Mouse (Mus musculus) gonadal fat pad, adult 2 months (tissue): ENCODE results near the gene Grifin. TPM values are rescaled to one million over a fixed set of nuclear protein-coding genes. Genes with fewer than 3 reads are reported as not detected.

Source experiments
- DNase-seq: peaks from one replicate; pipeline ENCODE4 v3.0.0-alpha.2; 2012; ENCODE audit warnings: low read depth
- polyA plus RNA-seq: library from polyadenylated mRNA; depleted of rRNA; stranded (reverse); fragments of >200 nt; gene quantifications from 2 replicates; pipeline ENCODE4 v1.2.3, GENCODE M21; 2012; rRNA removed

The Grifin gene
- not detected in 2 replicates for polyA plus RNA-seq

DNA sequence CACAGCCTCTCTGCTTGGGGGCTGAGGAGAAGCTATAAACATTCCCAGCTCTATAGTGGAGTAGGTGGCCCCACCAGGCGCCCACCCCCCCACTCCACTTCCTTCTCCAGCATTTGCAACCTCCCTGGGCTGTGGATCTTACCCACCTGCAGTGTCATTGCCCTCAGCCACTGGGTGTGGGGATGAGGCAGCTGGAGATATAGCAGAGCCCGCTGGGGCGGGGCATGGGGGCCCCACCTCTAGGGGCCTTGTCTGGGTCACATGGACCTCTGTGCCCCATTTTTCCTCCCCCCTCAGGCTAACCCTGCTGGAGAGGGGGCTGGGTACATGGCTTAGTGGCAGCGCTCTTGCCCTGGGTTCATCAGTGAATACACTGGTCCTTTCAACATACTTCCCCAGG, at the start of gene Grifin:
Gene Grifin (minus strand): TSS at position 176 of the 400 bp plus-strand sequence.
- no peak for DNase-seq

- no peak for DNase-seq
Measured at GRCm38 (mm10) chr5:140614141-140614540, 49.3 kb upstream of the Grifin start.

- no peak for DNase-seq
Measured at GRCm38 (mm10) chr5:140612191-140612590, 47.3 kb upstream of the Grifin start.

DNA sequence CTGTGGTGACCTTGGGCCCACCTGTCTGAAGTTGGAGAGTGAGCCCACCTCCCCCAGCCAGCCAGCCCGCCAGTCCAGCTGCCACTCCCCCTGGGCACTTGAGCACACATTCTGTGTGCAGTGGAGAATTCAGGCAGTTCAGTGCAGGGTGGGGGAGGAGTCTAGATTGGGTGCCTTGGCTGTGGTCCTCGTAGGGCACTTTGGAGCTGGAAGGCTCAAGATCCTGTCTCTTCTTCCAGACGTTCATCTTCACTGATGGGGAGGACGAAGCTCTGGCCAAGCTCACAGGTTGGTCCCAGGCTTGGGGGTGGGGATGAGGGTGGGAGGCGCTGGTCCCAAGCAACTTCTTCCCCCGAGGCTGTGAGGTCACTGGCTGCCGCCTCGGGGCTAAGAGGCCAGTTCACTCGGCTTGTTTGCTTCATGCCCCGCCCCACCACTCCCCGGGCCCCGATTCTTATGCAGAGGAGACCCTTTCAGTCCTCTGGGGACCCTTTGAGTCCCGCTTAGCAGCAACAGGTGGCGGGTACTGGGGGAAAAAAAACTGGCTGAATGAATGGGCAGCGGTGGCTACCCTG, 46.8 kb upstream of the Grifin start:
- DNase-seq = no peak

GRCm38 (mm10) chr5:140611021-140611583, 46.2 kb upstream of the Grifin start:
- no peak for DNase-seq

DNA sequence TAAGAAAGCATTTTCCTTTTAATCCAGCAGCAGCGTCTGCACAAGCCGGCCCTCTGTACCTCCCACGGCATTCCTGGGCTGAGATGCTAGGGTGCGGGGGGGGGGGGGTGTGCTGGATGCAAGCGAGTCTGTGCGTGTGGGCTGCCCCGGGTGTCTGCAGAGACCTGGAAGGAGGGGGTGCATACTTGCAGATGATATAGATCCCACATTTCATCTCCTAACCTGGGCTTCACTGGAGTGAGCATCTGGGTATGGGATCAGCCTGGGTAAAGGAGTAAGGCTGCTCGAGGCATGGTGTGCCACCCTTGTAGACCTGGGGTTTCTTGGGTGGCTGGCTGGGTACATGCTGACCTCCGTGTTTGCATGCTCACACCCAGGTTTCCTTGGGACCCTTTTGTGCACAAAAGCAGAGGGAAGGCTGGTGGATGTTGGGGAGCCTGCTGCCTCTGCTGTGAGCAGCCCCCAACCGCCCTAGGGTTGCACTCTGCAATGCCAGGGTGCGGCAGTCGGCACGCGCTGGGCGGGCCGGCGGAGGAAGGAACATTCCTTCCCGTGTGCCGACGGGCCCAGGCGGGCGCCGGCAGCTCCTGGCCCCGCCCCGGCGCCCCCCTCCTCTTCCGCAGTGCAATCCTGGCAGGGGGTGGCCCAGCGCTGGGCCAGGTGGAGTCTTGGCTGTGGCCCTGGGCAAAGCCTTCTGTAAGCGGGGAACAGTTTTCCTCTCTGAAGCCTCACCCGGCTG, 45.6 kb upstream of the Grifin start:
- no peak for DNase-seq

DNA sequence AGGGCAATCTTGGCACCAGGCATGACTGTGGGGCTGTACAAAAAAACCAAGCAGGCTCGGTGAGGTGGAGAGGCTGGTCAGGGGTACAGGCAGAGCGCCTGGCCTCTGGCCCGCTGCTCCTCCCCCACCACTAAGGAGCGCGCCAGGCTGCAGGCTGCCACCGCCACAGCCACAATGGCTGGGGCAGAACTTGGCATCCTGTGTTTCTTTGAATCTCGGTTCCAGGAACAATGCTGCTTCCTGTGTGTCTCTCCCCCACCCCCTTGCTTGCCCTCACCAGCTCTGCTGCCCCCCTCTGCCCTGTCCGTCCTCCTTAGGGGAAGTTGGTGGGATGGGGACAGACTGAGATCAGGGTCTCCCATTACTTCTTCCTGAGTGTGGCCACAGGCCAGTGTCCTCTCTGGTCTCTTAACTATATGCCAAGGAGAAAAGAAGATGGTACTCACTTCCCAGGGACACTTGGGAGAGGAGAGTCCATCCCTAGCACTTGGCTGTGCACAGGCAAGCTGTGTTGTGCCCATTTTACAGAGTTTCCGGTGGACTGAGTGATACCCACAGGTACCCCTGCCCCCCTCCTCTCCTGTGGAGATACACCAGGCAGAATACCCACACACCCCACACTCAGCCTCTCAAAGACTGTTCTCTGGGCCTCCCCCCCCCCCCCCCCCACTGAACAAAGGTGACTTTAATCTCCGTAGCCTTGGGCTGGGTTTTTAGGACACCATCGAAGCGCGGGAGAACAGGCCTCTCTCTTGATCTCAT, 44.8 kb upstream of the Grifin start:
- no peak for DNase-seq

- no peak for DNase-seq
Measured at GRCm38 (mm10) chr5:140608634-140609015, 43.8 kb upstream of the Grifin start.

DNA sequence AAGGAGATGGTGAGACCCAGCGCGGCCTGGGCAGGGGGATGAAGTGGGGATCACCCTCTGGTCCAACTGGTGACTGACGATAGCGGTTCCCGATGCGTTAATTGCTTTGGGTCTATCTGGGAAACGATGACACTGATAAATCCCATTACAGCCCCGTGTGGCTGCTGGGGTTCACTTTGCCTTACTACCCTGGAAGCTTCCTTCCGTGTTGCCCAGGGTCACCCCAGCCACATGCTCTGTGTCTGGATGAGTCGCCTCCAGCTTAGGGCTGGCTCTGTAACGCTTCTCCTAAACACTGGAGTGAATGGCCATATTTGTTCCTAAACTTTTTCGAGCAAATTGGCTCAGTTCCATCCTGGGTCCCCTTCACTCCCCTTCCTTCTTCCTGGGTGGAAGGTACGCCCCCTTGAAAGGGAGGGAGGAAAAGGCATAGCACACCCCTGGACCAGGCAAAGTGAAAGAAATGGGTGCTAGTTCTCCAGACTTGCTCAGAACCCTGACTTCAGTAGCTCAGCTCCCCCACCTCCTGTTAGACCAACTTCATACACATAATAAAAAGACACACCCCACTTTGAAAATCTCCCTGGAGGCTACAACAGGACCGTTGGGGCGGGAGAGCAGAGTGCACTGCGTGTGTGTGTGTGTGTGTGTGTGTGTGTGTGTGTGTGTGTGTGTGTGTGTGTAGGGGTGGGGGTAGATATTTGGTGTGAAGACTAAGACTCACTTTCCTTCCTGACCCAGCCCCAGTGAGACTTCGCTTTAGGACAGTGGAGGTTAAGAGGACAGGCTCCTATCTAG, 43.2 kb upstream of the Grifin start:
- no peak for DNase-seq

- DNase-seq = no peak
Measured at GRCm38 (mm10) chr5:140607001-140607835, 42.3 kb upstream of the Grifin start, which contains the start of gene Lfng. Gene Lfng (plus strand): TSS chr5:140607320.

GRCm38 (mm10) chr5:140606386-140606785, 41.5 kb upstream of the Grifin start:
- no peak for DNase-seq

GRCm38 (mm10) chr5:140605228-140605627, 40.4 kb upstream of the Grifin start:
- no peak for DNase-seq

GRCm38 (mm10) chr5:140604386-140604785, 39.5 kb upstream of the Grifin start:
- DNase-seq = no peak

DNA sequence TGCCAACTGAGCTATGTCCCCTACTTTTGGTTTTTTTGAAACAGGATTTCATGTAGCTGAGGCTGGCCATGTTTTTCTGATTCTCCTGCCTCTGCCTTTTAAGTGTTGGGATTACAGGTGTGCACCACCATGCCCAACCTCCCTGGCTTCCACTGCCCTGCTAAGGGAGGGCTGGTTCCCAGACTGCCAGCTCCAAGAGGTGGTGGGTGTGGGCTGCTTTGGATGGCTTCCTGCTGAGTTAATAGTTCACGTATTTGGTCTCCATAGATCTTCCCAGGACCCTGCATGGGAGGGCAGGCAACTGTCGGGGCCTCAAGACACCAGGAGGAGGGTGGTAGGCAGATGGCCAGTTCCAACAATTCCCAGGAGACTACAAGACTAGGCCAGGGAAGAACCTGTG, 37.7 kb upstream of the Grifin start:
- no peak for DNase-seq

- no peak for DNase-seq
Measured at GRCm38 (mm10) chr5:140601712-140602111, 36.8 kb upstream of the Grifin start.

GRCm38 (mm10) chr5:140599939-140600338, 35.1 kb upstream of the Grifin start:
- DNase-seq = no peak

GRCm38 (mm10) chr5:140597787-140598186, 32.9 kb upstream of the Grifin start:
- DNase-seq = no peak

DNA sequence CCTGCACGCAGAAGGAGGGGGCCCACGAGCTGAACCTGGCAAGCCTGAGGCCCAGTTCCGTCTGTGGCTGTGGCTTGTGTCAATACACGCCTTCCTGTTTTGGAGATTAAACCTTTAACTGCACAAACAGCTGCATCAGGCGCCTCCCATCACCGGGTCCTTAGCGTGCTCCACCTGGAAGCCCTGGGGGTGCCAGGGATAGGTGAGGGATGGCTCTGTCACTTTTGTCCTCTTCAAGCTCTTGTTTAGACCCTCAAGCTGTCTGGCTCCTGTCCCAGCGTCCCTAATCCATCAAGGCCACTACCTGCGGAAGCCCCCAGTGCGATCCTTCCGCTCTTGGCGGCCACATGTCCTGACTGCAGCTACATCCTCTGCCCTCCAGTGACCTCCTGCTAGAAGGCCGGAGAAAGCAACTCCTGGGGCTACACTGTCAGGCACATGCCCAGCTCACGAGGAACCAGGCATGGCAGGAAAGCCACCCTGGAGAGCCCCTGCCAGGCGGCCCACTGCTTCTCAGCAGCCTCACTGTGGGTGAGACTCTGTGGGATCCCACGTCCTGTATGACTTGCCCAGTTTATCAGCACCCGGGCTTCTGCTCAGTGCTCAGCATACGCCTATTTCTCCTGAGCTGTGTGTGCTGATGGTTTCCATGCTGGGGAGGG, 32.2 kb upstream of the Grifin start:
- no peak for DNase-seq

- no peak for DNase-seq
Measured at GRCm38 (mm10) chr5:140596426-140596825, 31.6 kb upstream of the Grifin start.

GRCm38 (mm10) chr5:140594846-140595245, 30.0 kb upstream of the Grifin start:
- no peak for DNase-seq
